Mouse (Mus musculus) heart, embryonic 11.5 days (tissue): ENCODE data around the gene Nlrp9b. TPM values are rescaled to one million over a fixed set of nuclear protein-coding genes. Genes with fewer than 3 reads are reported as not detected.

ENCODE experiments used
- ATAC-seq: fragments of 200-750 bp; cut with Nextera tagmentation; replicated peaks from 2 replicates; pipeline ENCODE4 v1.8.0; 2017; ENCODE audit warnings: moderate library complexity; ENCODE audit not compliant: insufficient number of reproducible peaks, low FRiP score, low TSS enrichment
- H3K27ac ChIP-seq: fragments of 300-500 bp; sonication (generic); 2 replicates; pipeline ENCODE4 v1.5.1; 2014; ENCODE audit warnings: mild to moderate bottlenecking, low read depth, low read length
- H3K27me3 ChIP-seq: fragments of 300-500 bp; sonication (generic); 2 replicates; pipeline ENCODE4 v1.6.1; 2014; ENCODE audit warnings: mild to moderate bottlenecking, low read length, mixed read lengths; ENCODE audit not compliant: control insufficient read depth, insufficient read depth
- H3K36me3 ChIP-seq: fragments of 300-500 bp; sonication (generic); 2 replicates; pipeline ENCODE4 v1.6.1; 2014; ENCODE audit warnings: mild to moderate bottlenecking, low read length, moderate library complexity, mixed read lengths; ENCODE audit not compliant: control insufficient read depth, insufficient read depth
- H3K4me1 ChIP-seq: fragments of 300-500 bp; sonication (generic); 2 replicates; pipeline ENCODE4 v1.6.1; 2014; ENCODE audit warnings: low read length; ENCODE audit not compliant: control insufficient read depth, insufficient read depth
- H3K4me2 ChIP-seq: fragments of 300-500 bp; sonication (generic); 2 replicates; pipeline ENCODE4 v1.6.1; 2014; ENCODE audit warnings: mild to moderate bottlenecking, moderate library complexity
- H3K4me3 ChIP-seq: fragments of 300-500 bp; sonication (generic); 2 replicates; pipeline ENCODE4 v1.5.1; 2014; ENCODE audit warnings: low read depth, low read length
- H3K9ac ChIP-seq: fragments of 300-500 bp; sonication (generic); 2 replicates; pipeline ENCODE4 v1.6.1; 2014; ENCODE audit warnings: mild to moderate bottlenecking, low read depth, low read length, moderate library complexity
- H3K9me3 ChIP-seq: fragments of 300-500 bp; sonication (generic); replicated peaks from 2 replicates; pipeline ENCODE4 v1.6.1; 2016; ENCODE audit warnings: low read length; ENCODE audit not compliant: control insufficient read depth
- WGBS: fragments of 180-500 bp; shearing (Covaris S2); extraction: QIAGEN DNeasy Blood & Tissue Kit; methylation state at CpG from one replicate; pipeline ENCODE4 v1.1.7; 2014; ENCODE audit not compliant: insufficient replicate concordance; 5-methylcytosine and 5-hydroxymethylcytosine counted together
- polyA plus RNA-seq: library from polyadenylated mRNA; unstranded; fragments of >200 nt; fragmentation: Nextera tagmentation; extraction: Ambion mirVana; gene quantifications from 2 replicates; pipeline ENCODE4 v1.2.1, GENCODE M21; 2014

Gene Nlrp9b
- polyA plus RNA-seq, 1 experiment from 2014 or later: not detected

DNA sequence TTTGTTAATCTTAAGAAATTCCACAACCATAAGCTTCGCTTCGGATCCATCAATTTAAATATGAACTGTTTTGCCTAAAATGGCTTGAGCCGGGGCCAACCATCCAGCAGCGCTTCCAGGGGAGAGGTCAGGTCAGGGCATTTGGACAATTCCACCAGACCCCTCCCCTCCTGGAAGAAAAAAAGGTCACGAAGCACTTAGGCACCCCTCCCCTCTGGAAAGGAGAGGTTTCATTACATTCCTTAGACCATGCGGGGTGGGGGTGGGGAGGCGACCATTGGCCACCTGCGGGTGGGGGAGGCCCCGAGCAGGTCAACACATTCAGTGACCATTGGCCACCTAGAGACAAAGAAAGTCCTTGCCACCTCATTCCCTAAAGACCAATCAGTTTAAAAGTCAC, 38.2 kb upstream of the Nlrp9b start:
- Histone ChIP-seq H3K9ac (no peak overlapping the region), H3K9me3 (no peaks in the 10 kb centered on the region), H3K4me1 (peaks cover 3% of the 10 kb centered on the region; the same call in 1 of the 2 replicates), H3K27me3 (no peaks in the 10 kb centered on the region), H3K36me3 (no peaks in the 10 kb centered on the region), H3K27ac (no peak overlapping the region), H3K4me3 (no peak overlapping the region), H3K4me2 (no peak overlapping the region)
- ATAC-seq: no peak
- 46% methylated on average over 9 of the region's 9 CpGs for WGBS

- Histone ChIP-seq H3K9ac (no peak overlapping the region), H3K27ac (no peak overlapping the region), H3K27me3 (no peaks in the 10 kb centered on the region), H3K4me1 (no peaks in the 10 kb centered on the region), H3K4me2 (no peak overlapping the region), H3K9me3 (no peaks in the 10 kb centered on the region), H3K4me3 (no peak overlapping the region), H3K36me3 (no peaks in the 10 kb centered on the region)
- ATAC-seq: no peak
- WGBS: 61% methylated on average over 4 of the region's 4 CpGs
Measured at GRCm38 (mm10) chr7:19955861-19956260, 35.4 kb upstream of the Nlrp9b start.

DNA sequence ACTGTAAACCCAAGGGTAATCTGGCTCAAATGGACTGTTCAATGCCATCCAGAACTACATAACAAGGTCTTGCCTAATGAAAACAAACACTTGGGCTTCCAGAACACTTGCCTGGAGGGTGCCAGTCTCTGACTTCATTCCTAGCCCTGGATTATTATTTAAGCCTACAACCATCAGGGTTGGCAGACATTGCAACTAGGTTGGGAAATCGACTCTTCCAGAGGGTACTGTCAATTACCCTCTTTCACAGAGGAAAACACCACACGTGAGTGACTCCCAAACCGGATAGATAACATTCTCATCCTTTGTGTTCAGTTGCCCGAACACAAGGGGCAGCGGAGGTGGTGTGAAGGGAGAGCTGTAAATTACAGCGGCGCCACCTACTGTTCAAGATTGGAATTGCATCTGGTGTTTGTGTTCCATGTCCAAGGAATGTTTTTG, 34.9 kb upstream of the Nlrp9b start:
- H3K27me3 ChIP-seq: no peaks in the 10 kb centered on the region
- ATAC-seq: no peak
- H3K9ac ChIP-seq: no peak overlapping the region
- H3K4me3 ChIP-seq: no peak overlapping the region
- 2% methylated on average over 7 of the region's 7 CpGs for WGBS
- H3K36me3 ChIP-seq: no peaks in the 10 kb centered on the region
- no peaks in the 10 kb centered on the region for H3K4me1 ChIP-seq
- no peak overlapping the region for H3K4me2 ChIP-seq
- no peaks in the 10 kb centered on the region for H3K9me3 ChIP-seq
- no peak overlapping the region for H3K27ac ChIP-seq

DNA sequence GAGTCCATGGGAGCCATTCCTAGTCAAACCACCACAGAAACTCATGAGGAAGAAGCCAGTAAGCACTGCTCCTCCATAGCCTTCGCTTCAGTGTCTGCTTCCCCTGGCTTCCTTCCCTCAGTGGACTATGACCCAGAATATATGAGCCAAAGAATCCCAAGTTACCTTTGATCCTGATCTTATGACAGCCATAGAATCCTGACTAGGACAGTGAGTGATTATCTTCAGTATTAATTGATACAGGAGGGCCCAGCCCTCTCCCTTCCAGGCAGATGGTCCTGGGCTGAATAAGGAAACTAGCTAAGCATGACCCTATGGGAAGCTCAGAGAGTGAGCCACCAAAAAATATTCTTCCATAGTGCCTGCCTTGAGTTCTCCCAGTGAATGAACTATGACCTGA, 28.8 kb upstream of the Nlrp9b start:
- 54% methylated on average over 1 of the region's 1 CpGs for WGBS
- Histone ChIP-seq H3K4me2 (no peak overlapping the region), H3K4me3 (no peak overlapping the region), H3K4me1 (no peaks in the 10 kb centered on the region), H3K27ac (no peak overlapping the region), H3K36me3 (no peaks in the 10 kb centered on the region), H3K27me3 (no peaks in the 10 kb centered on the region), H3K9me3 (no peaks in the 10 kb centered on the region), H3K9ac (no peak overlapping the region)
- ATAC-seq: no peak

DNA sequence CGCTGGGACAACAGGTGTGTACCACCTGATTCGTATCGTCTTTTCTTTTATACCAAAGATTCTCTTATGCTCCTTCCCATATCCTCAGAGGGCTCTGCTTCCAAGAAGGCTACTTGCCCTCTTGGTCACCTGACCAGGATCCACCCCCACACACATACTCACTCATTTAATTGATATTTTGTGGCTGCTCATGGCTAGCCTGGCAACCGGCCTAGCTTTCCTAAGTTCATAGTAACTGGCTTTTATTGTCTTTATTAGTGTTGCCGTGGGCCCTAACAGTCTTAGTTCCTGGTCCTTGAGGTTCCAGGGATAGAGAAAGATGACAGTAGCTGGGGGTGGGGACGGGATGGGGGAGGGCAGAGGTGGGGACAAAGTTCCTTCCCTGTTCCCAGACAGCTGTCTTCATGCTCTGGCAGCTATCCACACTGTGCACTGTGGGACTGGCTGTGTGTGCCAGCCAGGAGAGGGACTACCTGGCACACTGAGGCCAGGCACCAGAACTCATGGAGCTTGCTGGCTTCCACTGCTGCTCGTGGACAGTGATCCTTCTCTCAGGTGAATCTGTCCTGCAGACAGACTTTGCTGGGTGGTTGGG, 26.2 kb upstream of the Nlrp9b start, which contains the start of gene Ceacam20:
TSS of gene Ceacam20 (plus strand) at position 428 of the 595 bp plus-strand sequence.
- no peaks in the 10 kb centered on the region for H3K4me1 ChIP-seq
- peaks cover 9% of the 10 kb centered on the region for H3K9me3 ChIP-seq
- no peak within 1 kb of the TSS for H3K9ac ChIP-seq
- H3K4me3 ChIP-seq: no peak within 1 kb of the TSS
- no peak within 1 kb of the TSS for H3K27ac ChIP-seq
- no peak within 1 kb of the TSS for H3K4me2 ChIP-seq
- no peak for ATAC-seq
- H3K36me3 ChIP-seq: no peaks in the 10 kb centered on the region
- WGBS: 66% methylated on average over 7 of the region's 7 CpGs
- no peaks in the 10 kb centered on the region for H3K27me3 ChIP-seq

DNA sequence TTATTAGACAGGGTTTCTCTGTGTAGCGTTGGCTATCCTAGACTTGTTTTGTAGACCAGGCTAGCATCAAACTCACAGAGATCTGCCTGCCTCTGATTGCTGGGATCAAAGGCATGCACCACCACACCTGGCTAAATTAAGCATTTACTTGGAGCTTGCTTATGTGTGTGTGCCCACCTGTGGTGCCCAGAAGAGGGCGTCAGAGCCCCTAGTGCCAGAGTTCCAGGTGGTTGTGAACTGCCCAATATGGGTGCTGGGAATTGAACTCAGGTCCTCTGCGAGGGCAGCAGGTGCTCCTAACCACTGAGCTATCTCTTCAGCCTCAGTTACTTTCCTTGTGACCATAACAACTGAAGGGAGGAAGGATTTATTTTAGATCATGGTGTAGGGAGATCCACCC, 22.2 kb upstream of the Nlrp9b start:
- ATAC-seq: no peak
- H3K9me3 ChIP-seq: peaks cover 14% of the 10 kb centered on the region
- no peaks in the 10 kb centered on the region for H3K36me3 ChIP-seq
- no peaks in the 10 kb centered on the region for H3K27me3 ChIP-seq
- no peak overlapping the region for H3K27ac ChIP-seq
- H3K9ac ChIP-seq: no peak overlapping the region
- H3K4me2 ChIP-seq: no peak overlapping the region
- 64% methylated on average over 3 of the region's 3 CpGs for WGBS
- H3K4me3 ChIP-seq: no peak overlapping the region
- H3K4me1 ChIP-seq: no peaks in the 10 kb centered on the region

DNA sequence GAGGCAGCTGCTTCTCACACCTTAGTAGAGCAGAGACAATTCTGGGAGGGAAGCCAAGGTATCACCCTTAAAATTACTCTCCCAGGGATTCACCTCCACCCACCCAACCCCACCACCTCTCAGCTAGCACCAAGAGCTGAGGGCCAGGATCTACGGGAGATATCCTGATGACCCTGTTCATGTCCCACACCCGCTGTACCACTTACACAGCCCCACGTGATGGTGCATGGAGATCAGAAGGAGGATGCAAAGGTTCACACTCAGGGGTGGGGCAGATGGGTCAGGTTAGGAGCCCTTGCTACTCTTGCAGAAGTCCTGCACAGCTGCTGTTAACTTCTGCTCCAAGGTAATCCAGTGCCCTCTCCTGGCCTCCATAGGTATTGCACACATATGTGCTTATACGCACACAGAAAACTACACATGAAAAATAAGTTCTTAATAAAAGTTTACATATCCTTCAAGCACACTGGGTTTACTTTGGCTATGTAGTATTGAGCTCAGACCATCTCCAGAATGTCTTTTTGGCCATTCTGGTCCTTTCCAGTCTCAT, 21.6 kb upstream of the Nlrp9b start:
- H3K4me2 ChIP-seq: no peak overlapping the region
- no peak for ATAC-seq
- H3K4me1 ChIP-seq: no peaks in the 10 kb centered on the region
- H3K36me3 ChIP-seq: no peaks in the 10 kb centered on the region
- H3K4me3 ChIP-seq: no peak overlapping the region
- 95% methylated on average over 4 of the region's 4 CpGs for WGBS
- no peak overlapping the region for H3K27ac ChIP-seq
- peaks cover 14% of the 10 kb centered on the region for H3K9me3 ChIP-seq
- no peaks in the 10 kb centered on the region for H3K27me3 ChIP-seq
- no peak overlapping the region for H3K9ac ChIP-seq

GRCm38 (mm10) chr7:19970196-19970595, 21.1 kb upstream of the Nlrp9b start:
- Histone ChIP-seq H3K27ac (no peak overlapping the region), H3K4me2 (no peak overlapping the region), H3K9ac (no peak overlapping the region), H3K4me3 (no peak overlapping the region), H3K9me3 (peaks cover 14% of the 10 kb centered on the region), H3K36me3 (no peaks in the 10 kb centered on the region), H3K27me3 (no peaks in the 10 kb centered on the region), H3K4me1 (no peaks in the 10 kb centered on the region)
- ATAC-seq: no peak
- 90% methylated on average over 8 of the region's 8 CpGs for WGBS

GRCm38 (mm10) chr7:19971516-19971915, 19.7 kb upstream of the Nlrp9b start:
- no peak overlapping the region for H3K4me3 ChIP-seq
- H3K4me2 ChIP-seq: no peak overlapping the region
- no peaks in the 10 kb centered on the region for H3K4me1 ChIP-seq
- no peaks in the 10 kb centered on the region for H3K27me3 ChIP-seq
- peaks cover 14% of the 10 kb centered on the region for H3K9me3 ChIP-seq
- H3K9ac ChIP-seq: no peak overlapping the region
- WGBS: 85% methylated on average over 4 of the region's 4 CpGs
- no peaks in the 10 kb centered on the region for H3K36me3 ChIP-seq
- H3K27ac ChIP-seq: no peak overlapping the region
- no peak for ATAC-seq
